Mouse (Mus musculus) lung, embryonic 16.5 days (tissue): ENCODE measurements around the gene Cpeb1. TPM values are rescaled to one million over a fixed set of nuclear protein-coding genes. Genes with fewer than 3 reads are reported as not detected.
A peak's percentile ranks its signal among the peaks of the same experiment; 100 is the strongest.

ENCODE experiments used
- ATAC-seq: fragments of 200-750 bp; cut with Nextera tagmentation; 2 replicates; pipeline ENCODE4 v1.8.0; 2017; ENCODE audit warnings: low read depth, mild to moderate bottlenecking, moderate library complexity
- H3K27ac ChIP-seq: fragments of 300-500 bp; sonication (generic); 2 replicates; pipeline ENCODE4 v1.5.1; 2014; ENCODE audit warnings: mild to moderate bottlenecking, control low read depth, low read length
- H3K27me3 ChIP-seq: fragments of 300-500 bp; sonication (generic); 2 replicates; pipeline ENCODE4 v1.6.1; 2014; ENCODE audit warnings: low read depth, low read length, mixed read lengths; ENCODE audit not compliant: control insufficient read depth, insufficient read depth
- H3K36me3 ChIP-seq: fragments of 300-500 bp; sonication (generic); 2 replicates; pipeline ENCODE4 v1.6.1; 2014; ENCODE audit warnings: low read length; ENCODE audit not compliant: control insufficient read depth, insufficient read depth
- H3K4me1 ChIP-seq: fragments of 300-500 bp; sonication (generic); replicated peaks from 2 replicates; pipeline ENCODE4 v1.6.1; 2014; ENCODE audit warnings: low read length, mixed read lengths; ENCODE audit not compliant: control insufficient read depth, insufficient read depth
- H3K4me2 ChIP-seq: fragments of 300-500 bp; sonication (generic); 2 replicates; pipeline ENCODE4 v1.6.1; 2014; ENCODE audit warnings: low read depth, low read length, control low read depth
- H3K4me3 ChIP-seq: fragments of 300-500 bp; sonication (generic); 2 replicates; pipeline ENCODE4 v1.5.1; 2014; ENCODE audit warnings: mild to moderate bottlenecking, low read length, control low read depth
- H3K9ac ChIP-seq: fragments of 300-500 bp; sonication (generic); 2 replicates; pipeline ENCODE4 v1.6.1; 2014; ENCODE audit warnings: low read length, control low read depth
- H3K9me3 ChIP-seq: fragments of 300-500 bp; sonication (generic); 2 replicates; pipeline ENCODE4 v1.6.1; 2016; ENCODE audit warnings: low read length; ENCODE audit not compliant: control insufficient read depth
- WGBS: fragments of 180-500 bp; shearing (Covaris S2); extraction: QIAGEN DNeasy Blood & Tissue Kit; methylation state at CpG from one replicate; pipeline ENCODE4 v1.1.7; 2014; 5-methylcytosine and 5-hydroxymethylcytosine counted together
- polyA plus RNA-seq: library from polyadenylated mRNA; unstranded; fragments of >200 nt; fragmentation: Nextera tagmentation; extraction: Ambion mirVana; gene quantifications from 2 replicates; pipeline ENCODE4 v1.2.1, GENCODE M21; 2015

Cpeb1 gene
- polyA plus RNA-seq, 1 experiment from 2014 or later, result 0.98 TPM

GRCm38 (mm10) chr7:81398957-81399356, 56.3 kb downstream of the Cpeb1 start:
- H3K9me3 ChIP-seq, result no peaks in the 10 kb centered on the region
- no peaks in the 10 kb centered on the region for H3K36me3 ChIP-seq
- ATAC-seq, result no peak
- no peak overlapping the region for H3K9ac ChIP-seq
- H3K27ac ChIP-seq, result no peak overlapping the region
- H3K4me1 ChIP-seq, result no peaks in the 10 kb centered on the region
- H3K4me2 ChIP-seq, result no peak overlapping the region
- no peaks in the 10 kb centered on the region for H3K27me3 ChIP-seq
- WGBS, result 33% methylated on average over 2 of the region's 2 CpGs
- H3K4me3 ChIP-seq, result no peak overlapping the region

- Histone ChIP-seq H3K4me3 (no peak overlapping the region), H3K9ac (no peak overlapping the region), H3K27ac (no peak overlapping the region), H3K4me1 (no peaks in the 10 kb centered on the region), H3K27me3 (no peaks in the 10 kb centered on the region), H3K9me3 (no peaks in the 10 kb centered on the region), H3K36me3 (no peaks in the 10 kb centered on the region), H3K4me2 (no peak overlapping the region)
- 63% methylated on average over 1 of the region's 1 CpGs for WGBS
- ATAC-seq, result no peak
Observed at GRCm38 (mm10) chr7:81379363-81379762, 75.9 kb downstream of the Cpeb1 start.

- H3K4me2 ChIP-seq, result peak overlapping the region; percentile 39
- no peaks in the 10 kb centered on the region for H3K36me3 ChIP-seq
- no peak overlapping the region for H3K9ac ChIP-seq
- H3K4me3 ChIP-seq, result no peak overlapping the region
- H3K27ac ChIP-seq, result no peak overlapping the region
- no peaks in the 10 kb centered on the region for H3K9me3 ChIP-seq
- H3K4me1 ChIP-seq, result no peaks in the 10 kb centered on the region; the same call in 1 of the 2 replicates
- WGBS, result 8% methylated on average over 13 of the region's 13 CpGs
- peaks cover 4% of the 10 kb centered on the region; the same call in 1 of the 2 replicates for H3K27me3 ChIP-seq
- ATAC-seq, result peak; percentile 64
Observed at GRCm38 (mm10) chr7:81372337-81372920, 82.8 kb downstream of the Cpeb1 start.

- no peak overlapping the region for H3K27ac ChIP-seq
- WGBS, result 20% methylated on average over 5 of the region's 5 CpGs
- H3K36me3 ChIP-seq, result no peaks in the 10 kb centered on the region
- peaks cover 4% of the 10 kb centered on the region; the same call in 1 of the 2 replicates for H3K27me3 ChIP-seq
- H3K4me1 ChIP-seq, result no peaks in the 10 kb centered on the region; the same call in 1 of the 2 replicates
- no peak overlapping the region for H3K4me2 ChIP-seq
- no peak overlapping the region for H3K9ac ChIP-seq
- no peak overlapping the region for H3K4me3 ChIP-seq
- ATAC-seq, result no peak
- H3K9me3 ChIP-seq, result no peaks in the 10 kb centered on the region
Observed at GRCm38 (mm10) chr7:81371811-81372210, 83.5 kb downstream of the Cpeb1 start.

GRCm38 (mm10) chr7:81369724-81370123, 85.5 kb downstream of the Cpeb1 start:
- Histone ChIP-seq H3K27ac (no peak overlapping the region), H3K9me3 (no peaks in the 10 kb centered on the region), H3K4me3 (no peak overlapping the region), H3K4me2 (no peak overlapping the region), H3K27me3 (peaks cover 4% of the 10 kb centered on the region; the same call in 1 of the 2 replicates), H3K4me1 (no peaks in the 10 kb centered on the region; the same call in 1 of the 2 replicates), H3K9ac (no peak overlapping the region), H3K36me3 (no peaks in the 10 kb centered on the region)
- 48% methylated on average over 3 of the region's 3 CpGs for WGBS
- ATAC-seq, result no peak

- WGBS, result 61% methylated on average over 3 of the region's 3 CpGs
Observed at GRCm38 (mm10) chr7:81367946-81368345, 87.3 kb downstream of the Cpeb1 start.

GRCm38 (mm10) chr7:81356975-81357374, 98.3 kb downstream of the Cpeb1 start:
- no peak overlapping the region for H3K9ac ChIP-seq
- H3K4me2 ChIP-seq, result no peak overlapping the region
- no peaks in the 10 kb centered on the region for H3K27me3 ChIP-seq
- no peaks in the 10 kb centered on the region for H3K9me3 ChIP-seq
- no peaks in the 10 kb centered on the region for H3K36me3 ChIP-seq
- WGBS, result 50% methylated on average over 7 of the region's 7 CpGs
- H3K4me1 ChIP-seq, result no peaks in the 10 kb centered on the region
- no peak for ATAC-seq
- no peak overlapping the region for H3K4me3 ChIP-seq
- no peak overlapping the region for H3K27ac ChIP-seq

More at GRCm38 (mm10) chr7:81367946-81368345, 87.3 kb downstream of the Cpeb1 start:
- no peaks in the 10 kb centered on the region for H3K36me3 ChIP-seq
- no peaks in the 10 kb centered on the region for H3K9me3 ChIP-seq
- no peak overlapping the region for H3K4me2 ChIP-seq
- no peak overlapping the region for H3K9ac ChIP-seq
- peaks cover 4% of the 10 kb centered on the region; the same call in 1 of the 2 replicates for H3K27me3 ChIP-seq
- no peak for ATAC-seq
- H3K27ac ChIP-seq, result no peak overlapping the region
- no peak overlapping the region for H3K4me3 ChIP-seq
- H3K4me1 ChIP-seq, result no peaks in the 10 kb centered on the region; the same call in 1 of the 2 replicates

GRCm38 (mm10) chr7:81356360-81356759, 98.9 kb downstream of the Cpeb1 start:
- no peaks in the 10 kb centered on the region for H3K4me1 ChIP-seq
- H3K9me3 ChIP-seq, result no peaks in the 10 kb centered on the region
- no peak overlapping the region for H3K4me3 ChIP-seq
- no peaks in the 10 kb centered on the region for H3K27me3 ChIP-seq
- no peak for ATAC-seq
- H3K27ac ChIP-seq, result no peak overlapping the region
- no peak overlapping the region for H3K9ac ChIP-seq
- no peaks in the 10 kb centered on the region for H3K36me3 ChIP-seq
- H3K4me2 ChIP-seq, result no peak overlapping the region
- WGBS, result 44% methylated on average over 1 of the region's 1 CpGs

GRCm38 (mm10) chr7:81355746-81356145, 99.5 kb downstream of the Cpeb1 start:
- Histone ChIP-seq H3K4me2 (no peak overlapping the region), H3K36me3 (no peaks in the 10 kb centered on the region), H3K4me3 (no peak overlapping the region), H3K27me3 (no peaks in the 10 kb centered on the region), H3K4me1 (no peaks in the 10 kb centered on the region), H3K9me3 (no peaks in the 10 kb centered on the region), H3K27ac (no peak overlapping the region), H3K9ac (no peak overlapping the region)
- 84% methylated on average over 7 of the region's 7 CpGs for WGBS
- ATAC-seq, result no peak
